Mouse (Mus musculus): ENCODE data around the gene Klf15. TPM values are rescaled to one million over a fixed set of nuclear protein-coding genes. Genes with fewer than 3 reads are reported as not detected.

The Klf15 gene
- polyA plus RNA-seq, 1 experiment from 2014 or later: 13.9 TPM

DNA sequence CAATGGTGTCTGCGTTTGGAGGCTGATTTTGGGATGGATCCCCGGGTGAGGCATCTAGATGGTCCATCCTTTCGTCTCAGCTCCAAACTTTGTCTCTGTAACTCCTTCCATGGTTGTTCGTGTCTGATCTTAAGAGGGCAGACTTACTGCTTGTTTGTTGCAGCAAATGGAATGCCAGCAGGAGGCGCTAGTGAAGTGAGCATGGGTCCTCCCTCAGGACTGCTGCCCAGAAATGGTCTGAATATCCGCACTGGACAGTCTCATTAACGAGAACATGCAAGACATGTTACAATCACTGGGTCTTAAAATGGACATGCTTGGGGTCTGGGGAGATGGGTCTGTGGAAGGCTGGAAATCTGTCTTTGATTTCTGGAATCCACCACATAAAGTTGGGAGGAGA, 12.2 kb upstream of the Klf15 start:
- no peak overlapping the region for H3K27ac ChIP-seq (replicated peaks)
- H3K4me1 ChIP-seq (replicated peaks): peaks cover 11% of the 10 kb centered on the region
- no peak overlapping the region for H3K4me2 ChIP-seq
- H3K4me3 ChIP-seq: no peak overlapping the region
- no peak overlapping the region for H3K9ac ChIP-seq
- WGBS: 36% methylated on average over 7 of the region's 7 CpGs
- no peaks in the 10 kb centered on the region for H3K27me3 ChIP-seq
- no peak for ATAC-seq (ENCODE audit: low read depth)
- no peaks in the 10 kb centered on the region for H3K9me3 ChIP-seq
- H3K36me3 ChIP-seq: no peaks in the 10 kb centered on the region

DNA sequence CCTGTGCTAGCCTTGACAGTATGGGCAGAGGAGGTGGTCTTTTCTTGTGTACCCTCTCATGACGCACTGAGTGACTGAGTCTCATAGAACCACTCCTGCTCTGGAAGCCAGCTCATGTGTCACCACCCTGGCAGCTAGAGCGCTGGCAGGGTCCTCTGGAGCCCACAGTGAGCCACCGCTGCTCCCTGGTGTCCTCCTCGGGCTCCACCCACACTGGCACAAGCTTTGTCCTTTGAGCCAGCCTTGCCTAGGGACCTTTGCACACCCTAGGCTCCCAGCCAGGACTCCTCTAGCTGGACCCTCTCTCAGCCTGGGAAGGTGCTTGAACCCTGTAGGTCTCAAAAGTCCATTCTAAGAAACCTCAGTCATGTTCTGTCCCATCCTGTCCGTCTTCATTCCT, 11.7 kb upstream of the Klf15 start:
- H3K36me3 ChIP-seq: no peaks in the 10 kb centered on the region
- no peaks in the 10 kb centered on the region for H3K27me3 ChIP-seq
- peaks cover 11% of the 10 kb centered on the region for H3K4me1 ChIP-seq (replicated peaks)
- no peak overlapping the region for H3K4me2 ChIP-seq
- H3K9ac ChIP-seq: no peak overlapping the region
- WGBS: 78% methylated on average over 5 of the region's 5 CpGs
- H3K9me3 ChIP-seq: no peaks in the 10 kb centered on the region
- no peak overlapping the region for H3K27ac ChIP-seq (replicated peaks)
- no peak for ATAC-seq (ENCODE audit: low read depth)
- H3K4me3 ChIP-seq: no peak overlapping the region

DNA sequence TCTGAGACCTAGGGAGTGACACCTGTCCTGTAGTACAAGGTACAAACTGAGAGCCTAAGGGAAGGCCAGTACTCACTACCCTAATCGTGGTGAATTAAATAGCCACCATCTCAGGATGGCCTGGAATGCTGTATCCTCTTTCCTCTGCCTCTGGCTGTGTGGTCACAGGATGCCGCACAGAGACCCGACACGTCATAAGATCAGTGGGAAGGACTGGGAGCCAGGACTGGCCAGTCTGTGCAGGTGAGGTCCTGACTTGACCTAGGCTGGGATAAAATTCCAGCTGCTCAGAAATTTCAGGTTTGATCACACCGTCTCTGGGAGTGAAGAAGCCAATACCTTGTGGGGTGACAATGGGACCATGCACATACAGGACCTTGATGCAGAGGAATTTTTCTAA, 10.9 kb upstream of the Klf15 start:
- Histone ChIP-seq H3K27me3 (no peaks in the 10 kb centered on the region), H3K4me2 (no peak overlapping the region), H3K9me3 (no peaks in the 10 kb centered on the region), H3K36me3 (no peaks in the 10 kb centered on the region), H3K4me3 (no peak overlapping the region), H3K4me1 (replicated peaks) (peaks cover 9% of the 10 kb centered on the region), H3K27ac (replicated peaks) (no peak overlapping the region), H3K9ac (no peak overlapping the region)
- WGBS: 90% methylated on average over 5 of the region's 5 CpGs
- ATAC-seq (ENCODE audit: low read depth): no peak

DNA sequence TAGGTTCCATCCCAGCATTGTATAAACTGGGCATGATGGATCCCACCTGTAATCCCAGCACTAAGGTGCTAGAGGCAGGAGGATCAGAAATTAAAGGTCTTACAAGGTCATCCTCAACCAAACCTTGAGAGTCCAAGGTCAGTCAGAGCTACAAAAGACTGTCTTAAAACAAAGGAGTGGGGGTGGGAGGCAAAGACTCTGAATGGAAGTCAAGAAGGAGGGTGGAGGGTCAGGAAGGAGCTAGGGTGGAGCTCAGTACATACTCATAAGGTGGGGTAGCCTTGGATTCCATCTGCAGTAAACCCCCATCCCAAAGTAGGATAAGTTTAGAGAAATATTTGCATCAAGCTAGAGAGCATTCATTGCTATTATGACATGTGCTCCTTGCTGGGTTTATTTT, 9.8 kb upstream of the Klf15 start:
- no peaks in the 10 kb centered on the region for H3K36me3 ChIP-seq
- no peak for ATAC-seq (ENCODE audit: low read depth)
- no peaks in the 10 kb centered on the region for H3K9me3 ChIP-seq
- no peaks in the 10 kb centered on the region for H3K27me3 ChIP-seq
- H3K27ac ChIP-seq (replicated peaks): no peak overlapping the region
- H3K9ac ChIP-seq: no peak overlapping the region
- no peak overlapping the region for H3K4me2 ChIP-seq
- H3K4me1 ChIP-seq (replicated peaks): no peaks in the 10 kb centered on the region
- no peak overlapping the region for H3K4me3 ChIP-seq

DNA sequence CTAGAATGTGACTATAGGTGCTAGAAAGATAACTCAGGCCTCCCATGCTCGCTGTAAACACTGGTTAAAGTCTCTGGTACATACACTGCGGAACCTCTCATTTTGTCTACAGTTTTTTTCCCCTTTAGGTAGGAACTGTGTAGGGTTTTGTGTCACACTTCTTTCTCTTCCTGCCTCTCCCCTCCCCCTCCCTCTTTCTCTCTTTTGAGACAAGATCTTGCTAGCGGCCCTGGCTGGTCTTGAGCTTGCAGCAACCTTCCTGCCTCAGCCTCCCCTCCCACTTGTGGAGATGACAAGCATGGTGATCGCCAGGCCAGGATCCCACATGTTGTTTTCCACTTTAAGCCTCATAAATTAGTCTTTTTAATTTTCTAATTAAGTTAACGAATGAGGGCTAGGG, 8.6 kb upstream of the Klf15 start:
- no peak overlapping the region for H3K9ac ChIP-seq
- WGBS: 86% methylated on average over 5 of the region's 5 CpGs

DNA sequence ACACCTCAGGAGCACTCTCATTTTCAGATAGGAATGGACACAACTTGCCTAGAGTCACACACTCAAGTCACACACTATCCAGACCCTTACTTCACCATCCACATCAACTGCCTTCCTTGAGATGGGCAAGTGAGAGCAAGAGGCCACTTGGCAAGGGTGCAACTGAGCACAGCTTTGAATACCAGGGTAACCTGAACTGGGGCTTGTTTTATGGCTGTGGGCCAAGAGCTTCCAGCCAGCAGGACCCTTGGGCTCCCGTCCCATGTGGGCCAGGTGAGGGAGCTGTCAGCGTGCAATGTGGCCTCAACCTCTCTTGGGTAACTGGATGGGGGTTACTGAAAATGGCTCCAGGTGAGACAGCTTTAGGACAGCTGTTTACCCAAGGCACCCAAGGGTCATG, 5.0 kb upstream of the Klf15 start:
- WGBS: 80% methylated on average over 2 of the region's 2 CpGs
- Histone ChIP-seq H3K4me1 (replicated peaks) (peaks cover 10% of the 10 kb centered on the region), H3K4me3 (no peak overlapping the region)

More for the DNA sequence above, 8.6 kb upstream of the Klf15 start:
- Histone ChIP-seq H3K27ac (replicated peaks) (no peak overlapping the region), H3K4me1 (replicated peaks) (no peaks in the 10 kb centered on the region), H3K27me3 (no peaks in the 10 kb centered on the region), H3K9me3 (no peaks in the 10 kb centered on the region), H3K36me3 (no peaks in the 10 kb centered on the region), H3K4me3 (no peak overlapping the region), H3K4me2 (no peak overlapping the region)
- no peak for ATAC-seq (ENCODE audit: low read depth)

DNA sequence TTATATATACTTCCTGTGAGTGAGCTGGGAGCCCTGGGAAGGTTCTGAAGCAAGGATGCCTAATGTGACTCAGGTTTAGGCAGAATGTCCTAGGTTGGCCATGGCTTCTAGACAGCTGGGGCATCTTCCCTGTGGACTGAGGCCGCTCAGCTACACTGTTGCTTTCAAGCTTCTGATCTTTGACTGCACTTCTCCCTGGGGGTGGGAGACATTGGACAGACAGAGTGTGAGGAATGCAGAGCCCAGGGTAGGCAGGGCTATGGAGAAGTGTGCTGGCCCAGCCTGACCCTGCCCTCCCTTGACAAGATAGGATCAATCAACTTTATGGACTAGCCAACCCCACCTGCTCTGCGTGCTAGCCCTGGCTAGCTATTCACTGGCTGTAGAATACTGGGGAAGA, 1.2 kb upstream of the Klf15 start:
- no peak overlapping the region for H3K9ac ChIP-seq
- no peaks in the 10 kb centered on the region for H3K9me3 ChIP-seq
- H3K4me2 ChIP-seq: no peak overlapping the region
- WGBS: 35% methylated on average over 2 of the region's 2 CpGs
- peaks cover 53% of the 10 kb centered on the region for H3K27me3 ChIP-seq
- no peak overlapping the region for H3K27ac ChIP-seq (replicated peaks)
- H3K4me1 ChIP-seq (replicated peaks): peaks cover 33% of the 10 kb centered on the region
- no peak for ATAC-seq (ENCODE audit: low read depth)
- H3K4me3 ChIP-seq: no peak overlapping the region
- no peaks in the 10 kb centered on the region for H3K36me3 ChIP-seq

More for the DNA sequence above, 5.0 kb upstream of the Klf15 start:
- no peak overlapping the region for H3K4me2 ChIP-seq
- no peaks in the 10 kb centered on the region for H3K9me3 ChIP-seq
- peaks cover 26% of the 10 kb centered on the region for H3K27me3 ChIP-seq
- H3K9ac ChIP-seq: no peak overlapping the region
- no peak overlapping the region for H3K27ac ChIP-seq (replicated peaks)
- no peaks in the 10 kb centered on the region for H3K36me3 ChIP-seq
- ATAC-seq (ENCODE audit: low read depth): no peak

DNA sequence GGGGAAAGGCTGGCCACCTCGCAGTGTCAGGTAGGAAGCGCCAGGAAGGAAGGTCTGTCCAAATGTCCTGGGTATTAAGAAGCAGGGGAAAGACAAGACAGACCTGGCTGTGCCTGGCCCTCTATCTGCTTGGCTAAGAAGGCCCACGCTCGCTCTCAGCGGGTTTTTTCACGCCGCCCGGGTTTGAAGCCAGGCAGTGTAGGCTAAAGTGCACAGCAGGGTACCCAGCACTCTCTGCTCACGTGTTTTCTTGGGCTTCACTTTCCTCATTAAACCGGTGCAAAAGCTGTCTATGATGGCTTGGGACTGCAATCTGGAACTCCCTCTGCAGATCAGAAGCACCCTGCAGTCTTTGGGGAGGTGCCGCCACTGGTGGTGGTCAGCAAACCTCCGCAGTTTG, 605 bp upstream of the Klf15 start:
- Histone ChIP-seq H3K4me2 (peak overlapping the region; percentile 100), H3K4me1 (replicated peaks) (peaks cover 33% of the 10 kb centered on the region), H3K36me3 (no peaks in the 10 kb centered on the region), H3K9me3 (no peaks in the 10 kb centered on the region), H3K4me3 (peak overlapping the region; percentile 70), H3K9ac (peak overlapping the region; percentile 83), H3K27me3 (peaks cover 53% of the 10 kb centered on the region), H3K27ac (replicated peaks) (0 out of 2 replicates have a peak overlapping the region, but pooled peaks have one; percentile 7)
- WGBS: 7% methylated on average over 12 of the region's 12 CpGs
- peak; percentile 7; the same call in 1 of the 2 replicates for ATAC-seq (ENCODE audit: low read depth)

DNA sequence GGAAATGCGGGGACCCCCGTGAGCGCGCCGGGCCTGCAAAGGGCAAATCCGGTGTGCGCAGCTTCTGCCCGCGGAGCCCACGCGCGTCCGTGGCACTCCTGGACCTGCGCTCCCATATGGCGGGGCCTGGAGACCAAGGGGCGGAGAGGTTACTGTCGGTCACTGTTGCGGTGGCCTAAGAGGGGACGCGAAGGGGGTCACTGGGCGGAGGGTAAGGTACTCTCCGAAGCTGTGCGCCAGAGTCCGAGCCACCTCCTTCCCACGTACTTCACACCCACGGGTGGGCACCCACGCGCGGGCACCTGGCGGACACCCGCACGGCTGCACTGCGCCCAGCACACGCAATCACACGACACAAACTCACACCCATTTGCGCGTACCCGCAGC, 458 bp downstream of the Klf15 start:
- H3K4me2 ChIP-seq: peak overlapping the region; percentile 100
- H3K9me3 ChIP-seq: no peaks in the 10 kb centered on the region
- peaks cover 33% of the 10 kb centered on the region for H3K4me1 ChIP-seq (replicated peaks)
- ATAC-seq (ENCODE audit: low read depth): peak; percentile 63
- peaks cover 53% of the 10 kb centered on the region for H3K27me3 ChIP-seq
- H3K27ac ChIP-seq (replicated peaks): peak overlapping the region; percentile 55; the same call in 1 of the 2 replicates
- peak overlapping the region; percentile 70 for H3K4me3 ChIP-seq
- peak overlapping the region; percentile 83 for H3K9ac ChIP-seq
- H3K36me3 ChIP-seq: peaks cover 7% of the 10 kb centered on the region
- WGBS: under 1% methylated on average over 38 of the region's 38 CpGs

DNA sequence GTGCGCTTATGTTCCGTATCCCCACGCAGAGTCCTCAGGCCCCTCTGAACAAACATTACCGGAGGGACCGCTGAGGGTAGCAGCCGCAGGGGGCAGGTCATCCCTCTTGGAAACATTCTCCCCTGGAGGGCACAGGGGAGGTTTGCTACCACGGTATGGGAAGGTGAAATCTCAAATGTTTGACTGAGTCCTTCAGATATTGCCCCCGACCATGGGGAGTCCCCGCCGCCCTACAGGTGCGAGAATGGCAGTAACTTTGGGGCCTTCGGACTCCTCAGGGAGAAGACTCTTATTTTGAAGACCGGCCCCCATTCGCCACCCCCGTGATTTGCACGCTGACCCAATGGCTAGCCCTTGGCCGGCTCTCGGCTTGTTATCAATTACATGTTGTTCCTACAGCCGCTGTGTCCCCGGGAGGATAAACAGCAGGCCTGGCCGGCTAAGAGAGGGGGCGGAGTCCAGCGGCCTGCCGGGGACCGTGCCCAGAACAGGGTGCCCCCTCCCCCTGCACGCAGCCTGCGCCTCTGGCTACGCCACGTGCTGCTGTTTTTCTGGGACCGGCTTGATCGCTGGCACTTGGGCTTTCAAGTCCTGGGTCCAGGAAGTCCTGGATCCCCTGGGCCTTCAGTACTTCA, 969 bp downstream of the Klf15 start:
- Histone ChIP-seq H3K27me3 (peaks cover 53% of the 10 kb centered on the region), H3K4me1 (replicated peaks) (peaks cover 33% of the 10 kb centered on the region), H3K4me3 (peak overlapping the region; percentile 70), H3K9me3 (no peaks in the 10 kb centered on the region), H3K27ac (replicated peaks) (peak overlapping the region; percentile 55; the same call in 1 of the 2 replicates), H3K4me2 (peak overlapping the region; percentile 100), H3K36me3 (peaks cover 10% of the 10 kb centered on the region), H3K9ac (peak overlapping the region; percentile 83)
- peak; percentile 64 for ATAC-seq (ENCODE audit: low read depth)
- under 1% methylated on average over 31 of the region's 31 CpGs for WGBS

DNA sequence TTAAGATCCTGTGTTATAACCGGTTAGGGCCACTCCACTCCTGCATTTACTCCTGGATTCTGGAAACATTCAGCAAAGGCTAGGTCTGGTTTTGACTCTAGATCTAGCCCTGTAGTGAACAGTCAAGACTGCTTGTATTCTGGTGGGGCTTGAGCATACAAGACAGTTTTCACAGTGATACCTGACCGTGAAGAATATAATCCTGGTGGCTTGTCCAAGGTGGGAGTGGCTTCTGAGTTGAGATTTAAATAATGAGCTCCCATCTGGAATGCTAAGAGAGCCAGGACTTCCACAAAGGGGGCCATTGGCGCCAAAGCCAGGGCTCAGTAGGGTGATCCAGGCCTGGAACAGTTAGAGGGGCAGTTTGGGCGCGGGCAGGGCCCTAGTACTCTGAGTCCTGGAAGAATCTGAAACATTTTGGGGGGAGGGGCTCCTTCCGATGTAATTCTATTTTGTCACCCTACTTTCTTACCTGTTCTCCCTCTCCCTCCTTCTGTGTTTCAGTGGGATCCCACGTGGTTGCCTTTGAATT, 1.6 kb downstream of the Klf15 start:
- ATAC-seq (ENCODE audit: low read depth): no peak
- Histone ChIP-seq H3K27ac (replicated peaks) (no peak overlapping the region), H3K36me3 (peaks cover 10% of the 10 kb centered on the region), H3K4me1 (replicated peaks) (peaks cover 33% of the 10 kb centered on the region), H3K4me2 (peak overlapping the region; percentile 100), H3K4me3 (peak overlapping the region; percentile 70), H3K27me3 (peaks cover 53% of the 10 kb centered on the region), H3K9me3 (no peaks in the 10 kb centered on the region), H3K9ac (peak overlapping the region; percentile 83)
- 41% methylated on average over 7 of the region's 7 CpGs for WGBS

DNA sequence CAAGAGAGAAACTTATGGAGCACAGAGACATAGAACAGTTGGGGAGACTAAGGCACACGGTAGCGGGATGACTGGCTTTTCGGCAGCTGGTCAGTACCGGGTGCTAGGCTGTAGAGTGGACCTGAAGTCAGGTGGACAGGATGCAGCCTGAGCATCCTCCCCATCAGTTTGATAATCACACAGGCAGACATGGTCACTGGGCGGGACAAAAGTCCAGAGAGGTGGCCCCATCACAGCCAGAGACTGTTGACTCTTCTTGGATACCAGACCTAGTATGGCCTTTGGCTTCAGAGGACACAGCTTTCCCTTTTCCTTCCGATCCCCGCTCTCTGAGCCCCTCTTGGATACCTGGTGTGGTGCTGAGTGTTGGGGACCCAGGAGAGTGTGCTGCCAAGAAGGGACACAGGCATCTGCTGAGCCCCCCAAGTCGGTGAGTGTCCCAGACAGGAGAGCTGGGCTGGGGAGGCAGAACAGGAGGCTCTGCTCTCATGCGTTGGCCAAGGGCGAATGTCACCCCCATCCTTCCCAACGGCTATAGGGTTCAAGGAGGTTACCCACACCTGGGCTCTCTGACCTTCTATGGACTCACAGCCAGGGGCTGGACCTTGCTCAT, 2.8 kb downstream of the Klf15 start:
- ATAC-seq (ENCODE audit: low read depth): no peak
- no peaks in the 10 kb centered on the region for H3K9me3 ChIP-seq
- H3K27ac ChIP-seq (replicated peaks): no peak overlapping the region
- peaks cover 33% of the 10 kb centered on the region for H3K4me1 ChIP-seq (replicated peaks)
- peaks cover 46% of the 10 kb centered on the region for H3K27me3 ChIP-seq
- no peak overlapping the region for H3K9ac ChIP-seq
- WGBS: 95% methylated on average over 11 of the region's 11 CpGs
- peaks cover 10% of the 10 kb centered on the region for H3K36me3 ChIP-seq
- peak overlapping the region; percentile 100; the same call in 1 of the 2 replicates for H3K4me2 ChIP-seq
- H3K4me3 ChIP-seq: no peak overlapping the region
